In genomic region chr9:34204479-34204878, GRCm38 (mm10) we compare ENCODE assay signal across 20 mouse cellular contexts.
DNase-seq lines count a peak whose midpoint lies in the region; ATAC-seq and TF ChIP-seq lines count a peak whose summit lies in the region.
"Had no signal": no experiment of that assay in that cellular context is flagged by ENCODE, and none has a peak within 500 bp of the region (broad histone marks: within the 10 kb centered on the region; RNA-seq: fewer than 3 reads in every experiment).

No protein-coding gene starts in this region.

- H3K36me3 ChIP-seq in kidney, postnatal 0 days (ENCODE audit: insufficient read depth, low read length): no peaks in the 10 kb centered on the region
- no peaks in the 10 kb centered on the region for H3K36me3 ChIP-seq in midbrain, embryonic 14.5 days (ENCODE audit: control insufficient read depth, insufficient read depth, low read length)
- no peaks in the 10 kb centered on the region for H3K36me3 ChIP-seq in midbrain, postnatal 0 days (ENCODE audit: insufficient read depth, low read length)
- no peaks in the 10 kb centered on the region for H3K36me3 ChIP-seq in intestine, embryonic 16.5 days (ENCODE audit: control insufficient read depth, insufficient read depth, low read length)
- H3K36me3 ChIP-seq: embryonic facial prominence, embryonic 13.5 days; intestine, embryonic 15.5 days had no signal

- H3K4me1 ChIP-seq in kidney, postnatal 0 days (replicated peaks; ENCODE audit: insufficient read depth, low read length): peaks cover 17% of the 10 kb centered on the region
- peaks cover 29% of the 10 kb centered on the region for H3K4me1 ChIP-seq in midbrain, embryonic 14.5 days (ENCODE audit: control insufficient read depth, insufficient read depth, low read length)
- H3K4me1 ChIP-seq in midbrain, postnatal 0 days (ENCODE audit: insufficient read depth, low read length): peaks cover 12% of the 10 kb centered on the region; the same call in 1 of the 2 replicates
- H3K4me1 ChIP-seq in intestine, embryonic 16.5 days (ENCODE audit: control insufficient read depth, insufficient read depth, low read length): no peaks in the 10 kb centered on the region

- TF ChIP-seq CTCF in kidney, postnatal 0 days (IDR thresholded peaks at IDR 0.05; ENCODE audit: low read depth): no peak
- no peak for TF ChIP-seq CTCF in midbrain, postnatal 0 days (IDR thresholded peaks at IDR 0.05)

- H3K9me3 ChIP-seq in kidney, postnatal 0 days (replicated peaks; ENCODE audit: low read length): no peaks in the 10 kb centered on the region
- no peaks in the 10 kb centered on the region for H3K9me3 ChIP-seq in midbrain, embryonic 14.5 days (ENCODE audit: control insufficient read depth, low read length)
- H3K9me3 ChIP-seq in midbrain, postnatal 0 days (ENCODE audit: low read length): no peaks in the 10 kb centered on the region
- no peaks in the 10 kb centered on the region for H3K9me3 ChIP-seq in intestine, embryonic 16.5 days (ENCODE audit: control insufficient read depth, low read length)
- H3K9me3 ChIP-seq: embryonic facial prominence, embryonic 13.5 days; intestine, embryonic 15.5 days had no signal

- peak; percentile 58 for DNase-seq in kidney, postnatal 0 days (ENCODE audit: low spot score)
- no peak for DNase-seq in kidney, adult 8-10 months
- DNase-seq in midbrain, embryonic 14.5 days: peak; percentile 27
- no peak for DNase-seq in midbrain, postnatal 0 days (ENCODE audit: low spot score)
- DNase-seq in embryo, embryonic 10.5 days (ENCODE audit: low spot score): peak; percentile 43
- no peak for DNase-seq in yolk sac, embryonic 10.5 days (ENCODE audit: low spot score)
- DNase-seq in gastrocnemius, adult 18-20 months (ENCODE audit: low spot score): no peak
- DNase-seq: adrenal gland, postnatal 14 days; cerebellum, adult 11 months; cerebellum, postnatal 25 days; forebrain, postnatal 0 days; gastrocnemius, adult 2 months; heart, postnatal 10 days; right cerebral cortex, postnatal 4 days had no signal

- no peak overlapping the region for H3K4me3 ChIP-seq in kidney, postnatal 0 days (replicated peaks; ENCODE audit: low read depth, low read length)
- no peak overlapping the region for H3K4me3 ChIP-seq in midbrain, embryonic 14.5 days (replicated peaks; ENCODE audit: low read depth, low read length)
- no peak overlapping the region for H3K4me3 ChIP-seq in midbrain, postnatal 0 days (ENCODE audit: low read depth, low read length)
- H3K4me3 ChIP-seq in intestine, embryonic 16.5 days (ENCODE audit: low read length): no peak overlapping the region
- H3K4me3 ChIP-seq: embryonic facial prominence, embryonic 13.5 days; gastrocnemius, adult 2 months; intestine, embryonic 15.5 days had no signal

- no peak overlapping the region for H3K4me2 ChIP-seq in kidney, postnatal 0 days (ENCODE audit: low read length)
- no peak overlapping the region for H3K4me2 ChIP-seq in midbrain, embryonic 14.5 days (ENCODE audit: low read length)
- H3K4me2 ChIP-seq in midbrain, postnatal 0 days (ENCODE audit: low read depth, low read length, poor library complexity, severe bottlenecking): no peak overlapping the region
- no peak overlapping the region for H3K4me2 ChIP-seq in intestine, embryonic 16.5 days (ENCODE audit: low read depth, low read length)
- H3K4me2 ChIP-seq: embryonic facial prominence, embryonic 13.5 days; heart, embryonic 11.5 days; hindbrain, embryonic 14.5 days; intestine, embryonic 15.5 days had no signal

- no peak overlapping the region for H3K27ac ChIP-seq in kidney, postnatal 0 days
- no peak overlapping the region for H3K27ac ChIP-seq in midbrain, embryonic 14.5 days (replicated peaks; ENCODE audit: low read depth, low read length)
- H3K27ac ChIP-seq in midbrain, postnatal 0 days (ENCODE audit: low read depth, low read length): no peak overlapping the region
- H3K27ac ChIP-seq in intestine, embryonic 16.5 days (ENCODE audit: low read length): no peak overlapping the region
- H3K27ac ChIP-seq: embryonic facial prominence, embryonic 13.5 days; gastrocnemius, adult 2 months; intestine, embryonic 15.5 days; liver, embryonic 14.5 days had no signal

- H3K27me3 ChIP-seq in kidney, postnatal 0 days (ENCODE audit: insufficient read depth, low read length): no peaks in the 10 kb centered on the region
- no peaks in the 10 kb centered on the region for H3K27me3 ChIP-seq in midbrain, embryonic 14.5 days (ENCODE audit: control insufficient read depth, insufficient read depth, low read length)
- H3K27me3 ChIP-seq in midbrain, postnatal 0 days (ENCODE audit: insufficient read depth, low read length): no peaks in the 10 kb centered on the region
- no peaks in the 10 kb centered on the region for H3K27me3 ChIP-seq in intestine, embryonic 16.5 days (replicated peaks; ENCODE audit: control insufficient read depth, insufficient read depth, low read length)
- H3K27me3 ChIP-seq: intestine, embryonic 15.5 days had no signal

- WGBS in kidney, postnatal 0 days: 61% methylated on average over 2 of the region's 2 CpGs
- 15% methylated on average over 2 of the region's 2 CpGs for WGBS in midbrain, embryonic 14.5 days
- 34% methylated on average over 2 of the region's 2 CpGs for WGBS in midbrain, postnatal 0 days
- 71% methylated on average over 2 of the region's 2 CpGs for WGBS in intestine, embryonic 16.5 days

- ATAC-seq in kidney, postnatal 0 days (replicated peaks; ENCODE audit: low FRiP score, low read depth): no peak
- ATAC-seq in midbrain, embryonic 14.5 days (ENCODE audit: low FRiP score, low TSS enrichment): no peak
- no peak for ATAC-seq in midbrain, postnatal 0 days (ENCODE audit: low FRiP score)
- ATAC-seq in intestine, embryonic 16.5 days: no peak
- ATAC-seq: forebrain, postnatal 0 days; intestine, embryonic 15.5 days had no signal

- H3K9ac ChIP-seq in kidney, postnatal 0 days (ENCODE audit: low read depth, low read length): no peak overlapping the region
- no peak overlapping the region for H3K9ac ChIP-seq in midbrain, embryonic 14.5 days (replicated peaks; ENCODE audit: low read length)
- no peak overlapping the region for H3K9ac ChIP-seq in midbrain, postnatal 0 days (replicated peaks; ENCODE audit: low read length, poor library complexity, severe bottlenecking)
- no peak overlapping the region for H3K9ac ChIP-seq in intestine, embryonic 16.5 days (ENCODE audit: low read depth, low read length)
- H3K9ac ChIP-seq: embryonic facial prominence, embryonic 13.5 days; forebrain, postnatal 0 days; hindbrain, embryonic 14.5 days; intestine, embryonic 15.5 days; liver, embryonic 14.5 days had no signal

Comparison
In these comparisons a context has a peak if more than half of its experiments do, and no peak if none do; other contexts are left out.
1. DNase-seq: peak in kidney, postnatal 0 days (single experiment), midbrain, embryonic 14.5 days (single experiment) and embryo, embryonic 10.5 days (single experiment); none in kidney, adult 8-10 months (0 of 2), midbrain, postnatal 0 days (single experiment), yolk sac, embryonic 10.5 days (single experiment) and gastrocnemius, adult 18-20 months (single experiment).